Mouse (Mus musculus): ENCODE data around the gene Bfar. TPM values are rescaled to one million over a fixed set of nuclear protein-coding genes. Genes with fewer than 3 reads are reported as not detected.
A peak's percentile ranks its signal among the peaks of the same experiment; 100 is the strongest.
"Not testable (repeated sequence)": the region's sequence is repeated elsewhere in the genome, so short reads cannot be mapped to it uniquely, and the experiment has no call there.

Bfar gene
- total RNA-seq, 1 experiment from 2014 or later = 60.3 TPM

- ATAC-seq (replicated peaks; ENCODE audit: insufficient number of reproducible peaks, low FRiP score, low TSS enrichment, poor library complexity, severe bottlenecking) = no peak
These were observed 33.0 kb downstream of the Bfar start for GRCm38 (mm10) chr16:13704676-13705075.

DNA sequence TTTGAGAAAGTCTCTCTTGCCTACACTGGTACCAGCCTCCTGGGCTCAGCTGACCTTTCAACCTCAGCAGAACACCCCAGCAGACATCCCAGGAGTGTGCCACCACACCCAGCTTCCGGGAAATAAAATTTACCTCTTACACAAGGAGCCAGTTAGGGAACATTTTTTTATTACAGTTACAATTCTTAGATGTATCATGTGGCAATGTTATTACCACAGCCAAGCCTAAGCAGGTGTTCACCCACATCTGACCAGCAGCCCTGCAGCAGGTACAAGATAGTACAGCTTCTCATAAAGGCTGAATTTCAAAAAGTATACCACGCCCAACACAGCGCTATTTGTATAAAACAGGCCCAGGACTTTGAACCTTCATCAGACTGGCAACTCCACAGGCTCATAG lies 43.3 kb downstream of the Bfar start:
- no peak for ATAC-seq (replicated peaks; ENCODE audit: insufficient number of reproducible peaks, low FRiP score, low TSS enrichment, poor library complexity, severe bottlenecking)

DNA sequence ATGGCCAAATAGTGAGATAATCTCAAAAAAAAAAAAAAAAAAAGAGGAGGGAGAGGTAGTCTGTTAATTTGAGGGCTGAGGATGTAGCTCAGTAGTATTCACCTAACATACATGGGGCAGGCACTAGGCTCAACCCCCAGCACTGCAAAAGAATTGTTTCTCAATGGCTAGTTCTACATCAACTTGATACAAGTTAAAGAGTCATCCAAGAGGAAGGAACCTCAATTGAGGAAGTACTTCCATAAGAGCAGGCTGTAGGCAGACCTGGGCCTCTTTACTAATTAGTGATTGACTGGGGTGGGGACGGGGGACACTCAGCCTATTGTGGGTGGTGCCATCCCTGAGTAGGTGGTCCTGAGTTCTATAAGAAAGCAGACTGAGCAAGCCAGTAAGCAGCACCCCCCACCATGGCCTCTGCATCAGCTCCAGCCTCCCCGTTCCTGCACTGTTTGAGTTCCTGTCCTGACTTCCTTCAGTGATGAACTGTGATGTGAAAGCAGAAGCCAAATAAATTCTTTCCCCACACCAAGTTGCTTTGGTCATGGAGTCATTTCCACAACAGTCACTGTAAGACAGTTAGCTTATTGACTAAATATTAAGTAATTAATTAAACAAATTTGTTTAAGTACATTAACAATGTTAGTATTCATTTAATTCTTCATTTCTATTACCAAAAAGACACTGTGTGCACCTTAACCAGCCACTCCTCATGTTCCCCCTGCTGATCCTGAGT lies 45.3 kb downstream of the Bfar start:
- ATAC-seq (replicated peaks; ENCODE audit: insufficient number of reproducible peaks, low FRiP score, low TSS enrichment, poor library complexity, severe bottlenecking) = peak; percentile 84

- no peak for ATAC-seq (replicated peaks; ENCODE audit: insufficient number of reproducible peaks, low FRiP score, low TSS enrichment, poor library complexity, severe bottlenecking)
These were observed 51.3 kb downstream of the Bfar start for GRCm38 (mm10) chr16:13722937-13723336.

GRCm38 (mm10) chr16:13727811-13728335 lies 56.2 kb downstream of the Bfar start:
- ATAC-seq (replicated peaks; ENCODE audit: insufficient number of reproducible peaks, low FRiP score, low TSS enrichment, poor library complexity, severe bottlenecking) = no peak

- ATAC-seq (replicated peaks; ENCODE audit: insufficient number of reproducible peaks, low FRiP score, low TSS enrichment, poor library complexity, severe bottlenecking) = no peak
These were observed 57.8 kb downstream of the Bfar start for GRCm38 (mm10) chr16:13729428-13729827.

GRCm38 (mm10) chr16:13730285-13731255 lies 58.9 kb downstream of the Bfar start, which contains the start of gene Pla2g10:
Gene Pla2g10 (minus strand): TSS chr16:13730983.
- no peak for ATAC-seq (replicated peaks; ENCODE audit: insufficient number of reproducible peaks, low FRiP score, low TSS enrichment, poor library complexity, severe bottlenecking)

GRCm38 (mm10) chr16:13732786-13733185 lies 61.1 kb downstream of the Bfar start:
- ATAC-seq (replicated peaks; ENCODE audit: insufficient number of reproducible peaks, low FRiP score, low TSS enrichment, poor library complexity, severe bottlenecking) = no peak

- ATAC-seq (replicated peaks; ENCODE audit: insufficient number of reproducible peaks, low FRiP score, low TSS enrichment, poor library complexity, severe bottlenecking) = peak; percentile 59
These were observed 62.0 kb downstream of the Bfar start for GRCm38 (mm10) chr16:13733518-13734137.

DNA sequence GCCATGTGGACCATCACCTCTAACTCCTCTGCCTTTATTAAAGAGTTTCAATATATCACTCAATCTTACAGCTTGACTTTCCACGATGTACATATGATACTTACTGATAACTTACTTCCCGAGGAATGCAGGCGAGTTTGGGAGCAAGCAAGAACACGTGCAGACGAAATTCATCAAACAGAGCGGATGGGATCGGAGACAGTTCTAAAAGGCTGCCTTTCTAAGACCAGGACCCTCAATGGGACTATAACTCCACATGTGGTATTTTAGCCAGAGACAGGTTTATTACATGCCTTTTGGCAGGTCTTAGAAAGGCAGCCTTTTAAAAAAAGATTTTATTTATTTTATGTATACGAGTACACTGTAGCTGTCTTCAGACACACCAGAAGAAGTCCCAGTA lies 64.3 kb downstream of the Bfar start:
- no peak for ATAC-seq (replicated peaks; ENCODE audit: insufficient number of reproducible peaks, low FRiP score, low TSS enrichment, poor library complexity, severe bottlenecking)

DNA sequence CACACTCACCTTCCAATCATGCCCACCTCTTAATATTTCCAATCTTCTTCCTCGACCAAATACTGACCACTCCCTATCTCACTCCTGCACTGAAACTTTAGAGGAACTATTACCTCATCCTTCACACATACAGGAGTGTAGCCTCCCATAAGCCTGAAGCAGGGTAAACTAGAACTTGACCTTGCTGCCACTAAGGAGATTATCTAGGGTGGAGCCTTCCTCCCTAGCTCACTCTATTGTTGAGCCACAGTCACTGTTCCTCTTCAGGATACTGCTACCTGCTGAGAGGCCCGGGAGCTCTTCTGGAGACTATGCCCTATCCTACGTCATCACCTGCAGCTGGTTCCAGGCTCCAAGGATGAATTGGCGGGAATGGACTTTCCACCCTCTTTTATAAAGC lies 67.4 kb downstream of the Bfar start:
- not testable (repeated sequence) for ATAC-seq (replicated peaks; ENCODE audit: insufficient number of reproducible peaks, low FRiP score, low TSS enrichment, poor library complexity, severe bottlenecking)

DNA sequence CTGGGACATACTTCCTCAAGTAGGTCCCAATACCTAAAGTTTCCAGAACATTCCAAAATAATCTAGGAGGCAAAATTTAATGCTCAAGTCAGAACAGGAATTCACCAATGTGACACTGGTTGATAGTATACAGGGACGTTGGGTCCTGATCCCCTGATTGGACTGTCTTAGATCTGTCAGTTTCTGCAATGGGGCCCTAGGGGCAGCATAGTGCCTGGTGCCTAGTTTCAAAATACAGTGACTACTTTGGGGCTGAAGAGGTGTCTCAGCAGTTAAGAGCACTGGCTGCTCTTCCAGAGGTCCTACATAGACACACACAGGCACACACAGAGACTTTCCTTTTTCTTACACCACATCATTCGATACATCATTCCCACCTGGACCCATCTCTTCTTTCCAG lies 69.2 kb downstream of the Bfar start:
- ATAC-seq (replicated peaks; ENCODE audit: insufficient number of reproducible peaks, low FRiP score, low TSS enrichment, poor library complexity, severe bottlenecking) = no peak

DNA sequence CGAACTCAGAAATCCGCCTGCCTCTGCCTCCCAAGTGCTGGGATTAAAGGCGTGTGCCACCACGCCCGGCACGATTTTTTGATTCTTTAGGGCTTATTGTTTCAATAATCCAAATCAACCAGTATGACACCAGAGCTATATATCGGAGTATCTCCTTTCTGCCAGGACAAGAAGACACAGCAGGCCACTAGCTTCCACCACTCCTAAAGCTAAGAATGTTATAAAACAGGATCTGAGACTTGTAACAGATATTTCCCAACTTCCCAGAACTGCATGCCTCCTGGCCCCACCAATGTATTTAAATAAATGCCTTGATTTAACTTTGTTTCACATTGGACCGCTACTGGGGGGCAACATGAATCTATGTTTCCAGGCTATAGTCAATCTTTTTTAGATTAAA lies 76.0 kb downstream of the Bfar start:
- ATAC-seq (replicated peaks; ENCODE audit: insufficient number of reproducible peaks, low FRiP score, low TSS enrichment, poor library complexity, severe bottlenecking) = no peak

GRCm38 (mm10) chr16:13748124-13748523 lies 76.5 kb downstream of the Bfar start:
- ATAC-seq (replicated peaks; ENCODE audit: insufficient number of reproducible peaks, low FRiP score, low TSS enrichment, poor library complexity, severe bottlenecking) = no peak

GRCm38 (mm10) chr16:13748813-13749212 lies 77.2 kb downstream of the Bfar start:
- ATAC-seq (replicated peaks; ENCODE audit: insufficient number of reproducible peaks, low FRiP score, low TSS enrichment, poor library complexity, severe bottlenecking) = not testable (repeated sequence)

GRCm38 (mm10) chr16:13749306-13749705 lies 77.6 kb downstream of the Bfar start:
- no peak for ATAC-seq (replicated peaks; ENCODE audit: insufficient number of reproducible peaks, low FRiP score, low TSS enrichment, poor library complexity, severe bottlenecking)

DNA sequence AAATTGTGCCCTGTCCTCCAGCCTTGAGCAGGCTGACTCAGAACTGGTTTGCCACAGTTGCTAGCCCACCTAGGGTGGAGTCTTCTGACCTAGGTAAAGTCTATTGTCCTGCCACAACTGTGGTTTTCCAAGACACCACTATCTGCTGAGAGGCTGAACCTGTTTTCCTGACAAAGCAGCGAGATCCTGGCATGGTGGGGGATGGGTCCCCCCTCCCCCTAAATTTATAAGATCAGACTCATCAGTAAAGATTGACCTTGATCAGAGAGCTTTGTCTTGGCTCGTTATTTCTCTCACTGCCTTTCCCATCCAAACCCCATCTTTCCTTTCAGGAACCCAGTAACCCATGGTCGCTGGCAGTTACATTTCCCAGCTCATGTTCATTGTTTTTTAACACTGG lies 78.3 kb downstream of the Bfar start:
- ATAC-seq (replicated peaks; ENCODE audit: insufficient number of reproducible peaks, low FRiP score, low TSS enrichment, poor library complexity, severe bottlenecking) = no peak

DNA sequence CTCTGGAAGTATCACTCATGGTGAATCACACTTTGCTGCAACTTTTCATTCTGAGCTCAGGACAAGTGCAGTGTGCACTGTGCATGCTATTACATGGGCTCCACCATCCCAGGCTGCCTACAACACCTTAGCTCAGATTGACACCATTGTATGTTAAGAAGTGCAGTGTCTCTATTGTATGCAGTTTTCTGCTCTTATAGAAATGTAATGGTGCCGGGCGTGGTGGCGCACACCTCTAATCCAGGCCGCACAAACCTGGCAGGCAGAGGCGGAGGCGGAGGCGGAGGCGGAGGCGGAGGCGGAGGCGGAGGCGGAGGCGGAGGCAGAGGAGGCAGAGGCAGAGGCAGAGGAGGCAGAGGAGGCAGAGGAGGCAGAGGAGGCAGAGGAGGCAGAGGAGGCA lies 79.0 kb downstream of the Bfar start:
- no peak for ATAC-seq (replicated peaks; ENCODE audit: insufficient number of reproducible peaks, low FRiP score, low TSS enrichment, poor library complexity, severe bottlenecking)
